Mouse (Mus musculus) gastrocnemius, adult 8-10 months (tissue): ENCODE results near the gene Arhgef3. TPM values are rescaled to one million over a fixed set of nuclear protein-coding genes. Genes with fewer than 3 reads are reported as not detected.
A peak's percentile ranks its signal among the peaks of the same experiment; 100 is the strongest.

Experiments used
- DNase-seq, 2 experiments: peaks; one replicate each; pipeline ENCODE4 v3.0.0; 2022; ENCODE audit warnings: low spot score in 2 of 2
- total RNA-seq, 4 experiments: library from RNA; stranded (reverse); gene quantifications; 2 replicates each; pipeline ENCODE4 v1.2.4; 2022

Gene Arhgef3
- total RNA-seq, 4 experiments from 2014 or later, result 9.4 to 30.0 (median 18.7) TPM

GRCm38 (mm10) chr14:27367117-27367711 lies 252.5 kb downstream of the Arhgef3 start:
- peak in 1 of 2 experiments; percentile 23 for DNase-seq

GRCm38 (mm10) chr14:27368619-27369018 lies 253.9 kb downstream of the Arhgef3 start:
- DNase-seq, result peak in 1 of 2 experiments; percentile 29

DNA sequence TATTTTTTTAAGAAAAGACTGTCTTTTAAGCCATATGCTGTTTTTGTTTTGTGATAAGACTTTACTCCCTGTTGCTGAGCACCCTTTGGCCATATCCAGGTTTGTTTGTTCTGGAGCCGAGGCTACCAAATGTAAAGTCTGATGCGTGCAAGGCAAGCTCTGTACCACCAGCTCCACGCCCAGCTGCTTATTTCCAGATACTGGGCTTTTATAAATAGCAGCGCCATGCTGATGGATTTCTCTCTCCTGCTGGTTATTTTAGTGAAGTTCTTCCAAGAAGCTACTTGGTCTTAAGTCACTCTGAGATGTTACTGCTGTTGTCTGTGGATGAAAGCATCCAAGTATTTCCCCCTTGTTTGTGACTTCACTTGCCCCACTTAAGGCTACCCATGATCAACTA lies 254.8 kb downstream of the Arhgef3 start:
- no peak for DNase-seq

DNA sequence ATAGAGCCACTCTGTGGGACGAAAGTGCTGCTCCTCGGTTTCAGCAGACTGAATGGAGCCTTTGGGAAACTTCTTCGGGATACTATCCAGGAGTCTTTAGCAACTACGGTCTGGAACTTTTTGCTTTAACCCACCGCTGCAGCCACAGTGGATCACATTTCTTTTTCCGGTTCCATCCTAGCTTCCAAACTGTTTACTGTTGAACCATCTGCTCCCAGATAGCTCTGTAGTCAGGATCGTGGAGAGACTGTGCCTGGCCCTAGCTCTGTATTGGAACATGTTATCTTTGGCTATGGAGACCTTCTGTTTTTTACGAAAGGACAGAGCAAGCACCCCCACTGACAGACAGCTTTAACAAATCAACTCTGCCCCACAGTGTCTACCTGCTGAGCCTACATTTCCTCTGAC lies 257.0 kb downstream of the Arhgef3 start:
- DNase-seq, result peak in 1 of 2 experiments; percentile 8

- no peak for DNase-seq
Observed at GRCm38 (mm10) chr14:27373498-27373897, 258.8 kb downstream of the Arhgef3 start.

DNA sequence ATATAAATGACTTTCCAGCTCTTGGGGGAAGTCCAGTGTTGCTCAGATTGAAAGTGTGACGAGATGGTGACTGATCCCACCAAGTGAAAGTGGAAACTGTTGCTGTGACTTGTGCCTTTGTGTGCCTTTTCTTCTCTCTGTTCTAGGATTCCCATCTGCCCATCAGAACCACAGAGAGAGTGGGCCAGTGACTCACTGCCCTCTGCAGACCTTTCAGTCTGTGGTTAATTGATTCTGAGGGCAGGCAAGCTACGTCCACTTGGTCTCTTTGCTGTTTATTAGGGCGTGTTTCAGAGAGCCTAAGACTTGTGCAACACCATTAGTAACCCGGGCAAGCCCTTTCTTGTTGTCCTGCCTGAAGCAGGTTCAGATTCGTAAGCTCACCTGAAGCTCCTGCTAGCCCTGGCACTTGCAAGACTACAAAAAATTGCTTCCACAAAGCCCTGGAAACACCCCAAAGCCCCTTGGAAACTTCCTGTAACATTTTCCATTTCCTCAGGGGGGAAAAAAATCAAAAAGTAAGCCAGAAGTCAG lies 261.5 kb downstream of the Arhgef3 start:
- DNase-seq, result no peak

- no peak for DNase-seq
Observed at GRCm38 (mm10) chr14:27378669-27379068, 264.0 kb downstream of the Arhgef3 start.

- DNase-seq, result no peak
Observed at GRCm38 (mm10) chr14:27379404-27379803, 264.7 kb downstream of the Arhgef3 start.

- no peak for DNase-seq
Observed at GRCm38 (mm10) chr14:27381459-27381858, 266.8 kb downstream of the Arhgef3 start.

GRCm38 (mm10) chr14:27383321-27383830 lies 268.7 kb downstream of the Arhgef3 start:
- DNase-seq, result no peak

DNA sequence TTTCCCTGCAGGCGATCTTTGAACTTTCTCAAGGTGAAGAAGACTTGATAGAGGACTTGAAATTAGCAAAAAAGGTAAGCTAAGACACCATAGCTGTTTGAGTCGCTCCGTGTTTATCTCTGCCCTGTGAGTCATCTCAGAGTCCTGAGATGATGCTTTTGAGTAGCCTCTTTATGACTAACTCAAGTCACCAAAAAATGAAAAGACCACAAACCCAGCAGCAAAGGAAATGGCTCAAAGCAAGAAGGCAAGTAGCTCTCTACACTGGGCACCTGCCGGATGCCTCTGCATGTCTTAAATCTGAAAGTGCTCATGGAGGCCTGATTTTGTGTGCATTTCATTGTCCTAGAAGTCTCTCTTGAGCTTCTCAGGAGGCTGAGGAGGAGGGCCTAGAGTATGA lies 269.4 kb downstream of the Arhgef3 start:
- no peak for DNase-seq

- DNase-seq, result no peak
Observed at GRCm38 (mm10) chr14:27388616-27389015, 273.9 kb downstream of the Arhgef3 start.

DNA sequence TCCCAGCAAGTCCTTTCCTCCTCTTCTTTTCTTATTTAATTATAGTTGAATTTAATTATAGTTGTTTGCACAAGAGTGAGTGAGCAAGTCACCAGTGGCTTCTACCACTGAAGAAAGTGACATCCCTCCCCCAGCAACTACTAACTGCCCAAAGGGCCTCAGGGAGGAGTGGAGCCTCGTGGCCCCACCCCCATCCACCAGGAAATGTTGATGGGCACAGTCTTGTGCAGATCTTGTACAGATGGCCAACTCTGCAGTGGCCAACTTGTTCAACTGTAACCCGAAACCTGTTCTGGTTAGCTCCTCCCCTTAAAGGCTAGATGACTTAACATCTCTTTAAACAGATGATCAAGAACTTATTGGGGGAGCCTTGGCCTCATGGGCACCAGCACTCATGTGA lies 275.0 kb downstream of the Arhgef3 start:
- DNase-seq, result no peak

DNA sequence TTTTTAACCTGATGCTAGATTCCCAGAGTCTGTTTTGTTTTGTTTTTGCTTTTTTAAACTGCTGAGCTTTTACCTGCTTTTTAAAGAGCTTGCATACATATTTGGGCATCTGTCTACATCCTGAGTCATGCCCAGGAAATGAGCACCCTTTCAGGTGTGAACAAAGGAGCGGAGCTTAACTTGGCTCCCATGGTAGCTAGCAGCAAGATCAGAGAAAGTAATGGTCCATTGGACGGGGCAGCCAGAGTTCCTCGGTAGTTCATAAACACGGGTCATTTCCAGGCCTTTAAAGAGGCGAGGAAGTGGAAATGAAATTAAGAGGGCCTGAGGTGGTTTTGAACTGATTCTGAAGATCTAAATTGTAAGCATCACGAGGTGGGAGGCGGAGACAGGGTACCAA lies 276.0 kb downstream of the Arhgef3 start:
- no peak for DNase-seq

DNA sequence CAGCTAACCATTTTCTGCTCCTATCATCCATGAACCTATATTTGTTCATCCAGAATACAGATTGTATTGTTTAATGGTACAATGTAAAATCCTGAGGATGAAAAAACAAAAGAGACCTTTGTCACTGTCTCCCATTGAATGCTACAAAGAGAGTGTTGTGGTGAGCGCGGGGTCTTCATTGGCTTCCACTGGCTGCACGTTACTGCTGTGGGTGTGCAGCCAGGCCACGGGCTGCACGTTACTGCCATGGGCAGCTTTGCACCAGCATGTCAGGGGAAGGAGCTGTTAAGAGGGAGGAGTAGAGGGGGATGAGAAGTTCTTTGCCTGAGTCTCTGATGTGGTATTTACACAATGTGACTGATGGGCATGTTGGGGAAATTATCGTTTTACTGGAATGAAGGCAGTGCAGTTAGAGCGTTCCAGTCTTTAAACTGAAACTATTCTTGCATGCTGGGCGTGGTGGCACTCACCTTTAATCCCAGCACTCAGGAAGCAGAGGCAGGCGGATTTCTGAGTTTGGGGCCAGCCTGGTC lies 277.1 kb downstream of the Arhgef3 start:
- no peak for DNase-seq

- no peak for DNase-seq
Observed at GRCm38 (mm10) chr14:27392660-27393059, 278.0 kb downstream of the Arhgef3 start.

GRCm38 (mm10) chr14:27393806-27394205 lies 279.1 kb downstream of the Arhgef3 start:
- no peak for DNase-seq

DNA sequence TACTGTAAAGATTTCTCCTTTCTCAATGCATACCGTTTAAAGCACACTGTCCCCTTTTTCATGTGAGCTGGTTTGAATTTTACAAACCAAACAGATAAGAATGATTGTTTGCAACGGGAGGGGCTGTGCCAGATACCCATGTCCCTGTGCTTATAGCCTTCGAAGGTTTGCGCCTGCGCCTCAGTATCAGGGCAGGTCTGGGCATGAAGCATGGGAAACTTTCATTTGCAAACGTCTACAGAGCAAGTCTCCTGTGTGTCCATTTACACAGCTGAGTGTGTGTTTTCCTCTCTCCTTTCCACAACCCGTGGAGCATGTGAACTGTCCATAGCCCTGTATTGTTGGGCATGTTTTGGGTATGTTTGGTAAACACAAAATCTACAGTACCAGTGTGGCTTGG lies 281.7 kb downstream of the Arhgef3 start:
- DNase-seq, result no peak

- no peak for DNase-seq
Observed at GRCm38 (mm10) chr14:27397526-27397925, 282.8 kb downstream of the Arhgef3 start.

GRCm38 (mm10) chr14:27400495-27400894 lies 285.8 kb downstream of the Arhgef3 start:
- DNase-seq, result no peak

GRCm38 (mm10) chr14:27401717-27402278 lies 287.1 kb downstream of the Arhgef3 start:
- DNase-seq, result no peak

- DNase-seq, result no peak
Observed at GRCm38 (mm10) chr14:27402332-27403250, 287.9 kb downstream of the Arhgef3 start.
